Mouse (Mus musculus) heart, postnatal 0 days (tissue): ENCODE measurements around the gene Klhl29.

Experiments
- CTCF ChIP-seq: IDR thresholded peaks from 2 replicates; pipeline ENCODE4 v1.5.1; 2016; ENCODE audit warnings: antibody characterized with exemption, control low read depth, low read depth
- EP300 ChIP-seq: IDR thresholded peaks from 2 replicates; pipeline ENCODE4 v1.6.1; 2016; ENCODE audit warnings: antibody characterized with exemption, low read depth

- no peak for TF ChIP-seq CTCF
- no peak for TF ChIP-seq EP300
Measured at GRCm38 (mm10) chr12:5413976-5414375, 38.5 kb upstream of the Klhl29 start.
